Mouse (Mus musculus): ENCODE measurements around the gene Tmem135.

The Tmem135 gene

DNA sequence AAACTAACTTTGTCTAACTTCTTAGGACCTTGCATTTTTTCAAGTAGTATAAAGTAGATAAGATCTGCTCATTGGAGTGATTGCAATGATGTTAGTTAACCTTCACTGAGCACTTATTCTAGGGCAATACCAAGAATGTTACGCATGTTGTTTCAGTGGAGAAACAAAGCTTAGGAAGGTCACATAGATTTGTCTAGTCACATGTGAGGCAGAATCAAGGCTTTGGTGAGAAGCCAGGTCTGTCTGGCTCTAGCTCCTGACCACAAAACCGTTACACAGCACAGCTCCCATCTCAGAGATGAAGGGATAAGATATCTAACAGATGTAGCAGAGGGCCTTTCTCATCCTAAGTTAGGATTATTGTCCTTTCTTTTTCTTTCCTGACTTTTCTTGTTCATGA lies 13.4 kb downstream of the Tmem135 start:
- no peak for DNase-seq (ENCODE audit: extremely low spot score, low spot score)

DNA sequence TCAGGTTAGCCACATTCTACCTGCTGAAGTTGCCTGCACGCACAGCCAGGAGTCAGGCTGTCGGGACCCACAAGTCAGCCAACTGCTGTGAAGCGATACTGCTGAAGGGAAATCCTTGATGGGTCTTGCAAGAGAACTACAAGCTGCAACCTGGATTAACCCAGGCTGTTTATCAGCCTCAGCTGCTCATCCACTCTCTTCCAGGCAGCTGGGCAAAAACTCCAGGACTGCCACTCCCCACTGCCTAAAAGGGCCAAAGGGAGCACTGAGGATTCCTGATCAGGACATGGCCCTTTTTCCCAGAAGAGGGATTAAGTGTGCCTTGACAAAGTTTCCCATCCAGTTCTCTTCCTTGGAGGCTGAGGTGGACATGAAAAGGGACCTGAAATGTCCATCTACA lies 15.0 kb downstream of the Tmem135 start:
- DNase-seq (ENCODE audit: extremely low spot score, low spot score): no peak

GRCm38 (mm10) chr7:89382892-89383291 lies 21.1 kb downstream of the Tmem135 start:
- DNase-seq (ENCODE audit: extremely low spot score, low spot score): no peak

- no peak for DNase-seq (ENCODE audit: extremely low spot score, low spot score)
Measured at GRCm38 (mm10) chr7:89380935-89381705, 22.9 kb downstream of the Tmem135 start.

DNA sequence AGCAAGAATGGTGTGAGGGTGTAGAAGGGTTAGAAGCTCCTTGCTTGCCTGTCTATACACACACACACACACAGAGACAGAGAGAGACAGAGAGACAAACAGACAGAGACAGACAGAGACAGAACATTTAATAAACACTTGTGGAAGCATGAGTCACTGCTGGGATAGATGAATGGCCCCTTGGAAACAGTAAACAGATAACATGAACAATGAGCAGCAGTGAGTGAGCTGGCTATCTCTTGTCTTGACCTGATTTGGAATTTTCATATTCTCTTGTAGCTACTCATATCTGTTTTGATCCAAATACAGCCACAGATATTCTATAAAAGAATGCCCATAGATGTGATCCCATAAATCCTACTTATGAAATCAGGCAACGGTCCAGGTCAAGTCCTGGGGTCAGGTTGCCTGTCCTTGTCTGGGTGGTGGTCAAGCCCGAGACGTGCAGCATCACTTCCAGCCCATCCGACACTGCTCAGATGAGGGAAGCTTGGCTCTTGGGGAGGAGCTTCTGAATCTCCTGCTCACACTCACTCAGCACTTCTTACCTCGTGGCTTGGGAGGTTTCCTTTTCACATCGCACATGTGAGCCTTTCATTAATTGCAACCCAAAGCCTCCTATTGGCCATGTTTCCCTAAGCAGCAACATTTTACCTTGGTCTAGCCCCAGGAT lies 32.3 kb downstream of the Tmem135 start:
- DNase-seq (ENCODE audit: extremely low spot score, low spot score): no peak

DNA sequence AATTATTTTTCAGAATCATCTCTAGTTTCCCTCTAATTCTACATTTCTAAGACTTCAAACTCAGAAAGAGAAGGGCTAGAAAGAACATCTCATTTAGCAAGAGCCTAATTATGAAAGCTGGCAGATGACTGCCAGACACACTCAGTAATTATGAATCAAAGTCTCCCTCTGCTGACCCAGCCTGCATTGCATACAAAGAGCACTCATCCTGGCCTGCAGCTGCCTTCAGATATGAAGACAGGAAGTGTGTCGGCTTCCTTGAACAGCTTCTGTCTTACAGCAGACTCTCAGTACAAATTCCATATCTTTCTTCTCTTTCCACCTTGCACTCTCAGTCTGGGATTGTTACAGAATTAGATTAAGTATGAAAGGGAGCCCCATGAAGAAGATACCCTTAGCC lies 33.1 kb downstream of the Tmem135 start:
- DNase-seq (ENCODE audit: extremely low spot score, low spot score): no peak

GRCm38 (mm10) chr7:89370086-89370485 lies 33.9 kb downstream of the Tmem135 start:
- no peak for DNase-seq (ENCODE audit: extremely low spot score, low spot score)

DNA sequence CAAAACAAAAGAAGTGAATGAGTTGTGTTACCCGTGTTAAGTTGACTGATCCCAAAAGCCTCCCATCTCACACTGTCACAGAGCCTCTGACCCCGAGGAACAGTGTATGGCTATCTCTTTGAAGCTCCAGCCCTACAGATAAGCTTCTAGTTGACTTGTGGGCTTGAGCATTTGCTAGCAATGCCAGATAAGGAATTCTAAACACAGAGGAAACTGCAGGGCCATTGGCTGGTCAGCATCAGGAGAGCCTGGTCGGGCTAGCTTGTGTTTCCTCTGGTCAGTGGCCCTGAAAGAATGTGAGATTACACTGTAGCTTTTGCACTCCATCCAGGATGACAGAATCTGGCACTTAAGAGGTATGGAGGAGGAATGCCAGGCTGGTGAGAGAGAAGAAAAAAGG lies 36.4 kb downstream of the Tmem135 start:
- no peak for DNase-seq (ENCODE audit: extremely low spot score, low spot score)

GRCm38 (mm10) chr7:89365135-89365880 lies 38.7 kb downstream of the Tmem135 start:
- no peak for DNase-seq (ENCODE audit: extremely low spot score, low spot score)

DNA sequence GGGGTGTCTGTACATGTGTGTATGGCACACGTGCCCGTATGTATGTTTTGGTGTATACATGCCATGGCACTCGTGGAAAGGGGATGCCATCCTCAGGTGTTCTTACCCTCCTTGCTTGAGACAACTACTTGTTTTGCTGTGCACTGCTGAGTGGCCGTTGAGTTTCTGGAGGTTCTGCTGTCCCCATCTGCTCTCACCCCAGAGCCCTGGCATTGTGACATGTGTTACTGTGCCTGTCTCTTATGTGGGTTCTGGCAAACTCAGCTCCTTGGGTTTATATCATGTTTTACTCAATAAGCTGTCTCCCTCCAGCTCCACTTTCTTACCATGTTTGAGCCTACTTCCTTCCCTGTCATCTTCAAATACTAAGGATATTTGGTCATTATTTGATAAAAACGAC lies 40.0 kb downstream of the Tmem135 start:
- DNase-seq (ENCODE audit: extremely low spot score, low spot score): no peak

GRCm38 (mm10) chr7:89356307-89356706 lies 47.7 kb downstream of the Tmem135 start:
- no peak for DNase-seq (ENCODE audit: extremely low spot score, low spot score)

GRCm38 (mm10) chr7:89355519-89356255 lies 48.3 kb downstream of the Tmem135 start:
- no peak for DNase-seq (ENCODE audit: extremely low spot score, low spot score)

DNA sequence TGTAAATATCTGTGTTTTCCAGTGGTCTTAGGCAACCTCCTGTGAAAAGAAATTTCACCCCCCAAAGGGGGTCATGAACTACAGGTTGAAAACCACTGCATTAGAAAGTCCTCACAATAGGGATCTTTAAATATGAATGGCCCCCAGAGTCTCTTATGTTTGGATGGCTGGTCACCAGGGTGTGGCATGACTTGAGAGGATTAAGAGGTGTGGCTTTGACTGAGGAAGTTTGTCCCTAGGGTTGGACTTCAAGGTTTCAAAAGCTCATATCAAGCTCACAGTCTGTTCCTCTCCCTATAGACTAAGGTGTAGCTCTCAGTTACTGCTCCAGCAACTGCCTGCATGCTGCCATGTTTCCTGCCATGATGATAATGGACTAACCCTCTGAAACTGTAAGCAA lies 62.0 kb downstream of the Tmem135 start:
- DNase-seq (ENCODE audit: extremely low spot score, low spot score): no peak

- DNase-seq (ENCODE audit: extremely low spot score, low spot score): no peak
Measured at GRCm38 (mm10) chr7:89339808-89340207, 64.2 kb downstream of the Tmem135 start.

- DNase-seq (ENCODE audit: extremely low spot score, low spot score): no peak
Measured at GRCm38 (mm10) chr7:89339142-89339435, 64.9 kb downstream of the Tmem135 start.

- peak; percentile 91 for DNase-seq (ENCODE audit: extremely low spot score, low spot score)
Measured at GRCm38 (mm10) chr7:89338350-89339141, 65.5 kb downstream of the Tmem135 start.

DNA sequence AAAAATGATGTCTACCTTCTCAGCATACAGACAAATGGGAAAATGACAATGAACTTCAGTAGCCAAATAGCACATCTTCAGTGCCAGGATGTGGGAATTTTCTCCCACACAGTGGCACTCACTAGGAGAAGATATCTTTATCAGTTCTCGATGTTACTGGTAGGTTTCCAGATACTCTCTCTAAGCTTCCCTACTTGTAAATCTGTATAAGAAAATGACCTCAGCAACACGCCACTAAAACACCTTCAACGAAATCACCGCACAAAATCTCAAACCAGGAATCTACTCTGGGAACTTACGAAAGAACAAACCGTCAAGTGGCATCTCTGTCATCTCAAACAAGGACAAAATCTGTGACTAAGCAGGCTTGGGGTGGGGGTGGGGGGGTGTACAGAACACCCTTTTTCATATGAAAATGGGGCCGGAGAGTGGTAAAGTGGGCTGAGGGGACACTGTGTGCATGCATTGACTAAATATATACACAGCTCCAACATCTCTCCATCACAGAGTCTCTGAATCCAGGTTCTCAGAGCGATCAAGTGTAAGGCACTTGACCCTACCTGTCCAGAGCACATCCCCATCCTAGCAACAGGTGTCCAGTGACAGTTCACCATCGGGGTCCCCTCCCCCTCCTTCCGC lies 66.2 kb downstream of the Tmem135 start:
- DNase-seq (ENCODE audit: extremely low spot score, low spot score): no peak

- no peak for DNase-seq (ENCODE audit: extremely low spot score, low spot score)
Measured at GRCm38 (mm10) chr7:89336434-89336833, 67.6 kb downstream of the Tmem135 start.

- no peak for DNase-seq (ENCODE audit: extremely low spot score, low spot score)
Measured at GRCm38 (mm10) chr7:89335316-89335715, 68.7 kb downstream of the Tmem135 start.

DNA sequence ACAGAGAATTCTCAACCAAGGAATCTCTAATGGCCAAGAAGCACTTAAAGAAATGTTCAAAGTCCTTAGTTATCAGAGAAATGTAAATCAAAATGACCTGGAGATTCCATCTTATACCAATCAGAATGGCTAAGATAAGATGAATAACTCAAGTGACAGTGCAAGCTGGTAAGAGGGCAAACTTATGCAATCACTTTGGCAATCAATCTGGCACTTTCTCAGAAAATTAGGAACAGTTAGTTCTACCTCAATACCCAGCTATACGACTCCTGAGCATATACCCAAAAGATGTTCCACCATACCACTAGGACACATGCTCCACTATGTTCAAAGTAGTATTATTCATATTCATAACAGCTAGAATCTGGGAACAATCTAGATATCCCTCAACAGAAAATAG lies 74.1 kb downstream of the Tmem135 start:
- DNase-seq (ENCODE audit: extremely low spot score, low spot score): no peak

- no peak for DNase-seq (ENCODE audit: extremely low spot score, low spot score)
Measured at GRCm38 (mm10) chr7:89327731-89328130, 76.3 kb downstream of the Tmem135 start.
